Mouse (Mus musculus) MEL (cell line): ENCODE measurements around the gene Trank1. TPM values are rescaled to one million over a fixed set of nuclear protein-coding genes. Genes with fewer than 3 reads are reported as not detected.

Experiments
- DNase-seq: peaks from one replicate; pipeline ENCODE4 v3.0.0; 2011; ENCODE audit warnings: low read depth, low spot score
- H3K27ac ChIP-seq: 2 replicates; pipeline ENCODE4 v1.5.1; 2012; ENCODE audit warnings: low read depth, mild to moderate bottlenecking, control low read depth, low read length, moderate library complexity; ENCODE audit not compliant: control insufficient read depth
- H3K27me3 ChIP-seq, 2 experiments: fragments of 150-350 bp in 1 of 2; sonication (generic) in 1 of 2; 2 replicates each; pipeline ENCODE4 v1.6.1; 2012; ENCODE audit warnings: low read length in 2 of 2, mild to moderate bottlenecking in 2 of 2, improper control_type of control experiment in 1 of 2, moderate library complexity in 1 of 2; ENCODE audit not compliant: insufficient read depth in 2 of 2, control insufficient read depth in 1 of 2
- H3K36me3 ChIP-seq, 2 experiments: 2 replicates each; pipeline ENCODE4 v1.6.1; 2012 to 2014; ENCODE audit warnings: low read length in 2 of 2, improper control_type of control experiment in 1 of 2, inconsistent platforms in 1 of 2, mild to moderate bottlenecking in 1 of 2; ENCODE audit not compliant: insufficient read depth in 2 of 2, control insufficient read depth in 1 of 2
- H3K4me1 ChIP-seq, 2 experiments: fragments of 150-350 bp in 1 of 2; sonication (generic) in 1 of 2; 2 replicates each; pipeline ENCODE4 v1.6.1; 2012; ENCODE audit warnings: low read length in 2 of 2, improper control_type of control experiment in 1 of 2, mild to moderate bottlenecking in 1 of 2; ENCODE audit not compliant: insufficient read depth in 2 of 2, control insufficient read depth in 1 of 2
- H3K4me3 ChIP-seq, 2 experiments: fragments of 150-350 bp in 1 of 2; sonication (generic) in 1 of 2; 2 replicates each; pipeline ENCODE4 v1.5.1; 2012; ENCODE audit warnings: low read depth in 2 of 2, low read length in 2 of 2, mild to moderate bottlenecking in 2 of 2, moderate library complexity in 2 of 2, control low read depth in 1 of 2, improper control_type of control experiment in 1 of 2; ENCODE audit not compliant: control insufficient read depth in 1 of 2, insufficient read depth in 1 of 2
- H3K79me2 ChIP-seq: 2 replicates; pipeline ENCODE4 v1.6.1; 2012; ENCODE audit warnings: mild to moderate bottlenecking, low read length, moderate library complexity; ENCODE audit not compliant: control insufficient read depth, poor library complexity, insufficient read depth
- H3K9ac ChIP-seq: 2 replicates; pipeline ENCODE4 v1.6.1; 2012; ENCODE audit warnings: low read depth, mild to moderate bottlenecking, control low read depth, low read length, moderate library complexity; ENCODE audit not compliant: control insufficient read depth, poor library complexity, severe bottlenecking
- H3K9me3 ChIP-seq: fragments of 150-350 bp; sonication (generic); replicated peaks from 2 replicates; pipeline ENCODE4 v1.6.1; 2012; ENCODE audit warnings: mild to moderate bottlenecking, low read length, improper control_type of control experiment, moderate library complexity; ENCODE audit not compliant: insufficient read depth
- BHLHE40 ChIP-seq: IDR thresholded peaks from 2 replicates; pipeline ENCODE4 v1.6.1; 2012; ENCODE audit warnings: low read depth, mild to moderate bottlenecking, inconsistent platforms, low read length, improper control_type of control experiment, borderline replicate concordance
- CHD1 ChIP-seq: IDR thresholded peaks from 2 replicates; pipeline ENCODE4 v1.6.1; 2012; ENCODE audit warnings: low read depth, mild to moderate bottlenecking, inconsistent platforms, low read length, improper control_type of control experiment
- CHD2 ChIP-seq: IDR thresholded peaks from 2 replicates; pipeline ENCODE4 v1.6.1; 2011; ENCODE audit warnings: low read length, improper control_type of control experiment
- CTCF ChIP-seq, 3 experiments: IDR thresholded peaks in 2 of 3; conservative IDR thresholded peaks in 1 of 3; 2 replicates each; pipeline ENCODE4 v1.5.1; 2011 to 2012; ENCODE audit warnings: low read length in 3 of 3, low read depth in 2 of 3, mild to moderate bottlenecking in 2 of 3, improper control_type of control experiment in 1 of 3, inconsistent platforms in 1 of 3, mixed read lengths in 1 of 3, moderate library complexity in 1 of 3; ENCODE audit not compliant: control insufficient read depth in 1 of 3, insufficient read depth in 1 of 3, poor library complexity in 1 of 3, severe bottlenecking in 1 of 3
- E2F4 ChIP-seq: IDR thresholded peaks from 2 replicates; pipeline ENCODE4 v1.6.1; 2011; ENCODE audit warnings: low read depth, low read length, improper control_type of control experiment, borderline replicate concordance
- EP300 ChIP-seq, 2 experiments: IDR thresholded peaks; 2 replicates each; pipeline ENCODE4 v1.6.1; 2011; ENCODE audit warnings: improper control_type of control experiment in 2 of 2, low read length in 2 of 2, low read depth in 1 of 2, mild to moderate bottlenecking in 1 of 2
- ETS1 ChIP-seq: IDR thresholded peaks from 2 replicates; pipeline ENCODE4 v1.6.1; 2012; ENCODE audit warnings: low read depth, mild to moderate bottlenecking, inconsistent platforms, low read length, improper control_type of control experiment, moderate library complexity
- HCFC1 ChIP-seq: IDR thresholded peaks from 2 replicates; pipeline ENCODE4 v1.6.1; 2012; ENCODE audit warnings: low read depth, mild to moderate bottlenecking, inconsistent platforms, low read length, improper control_type of control experiment, moderate library complexity
- JUND ChIP-seq: IDR thresholded peaks from 2 replicates; pipeline ENCODE4 v1.6.1; 2011; ENCODE audit warnings: low read depth, mild to moderate bottlenecking, improper control_type of control experiment, low read length
- KAT2A ChIP-seq: conservative IDR thresholded peaks from 2 replicates; pipeline ENCODE4 v1.6.1; 2012; ENCODE audit warnings: low read depth, low read length, improper control_type of control experiment, inconsistent platforms
- MAX ChIP-seq: IDR thresholded peaks from 2 replicates; pipeline ENCODE4 v1.6.1; 2011; ENCODE audit warnings: low read length, improper control_type of control experiment
- MAZ ChIP-seq: IDR thresholded peaks from 2 replicates; pipeline ENCODE4 v1.6.1; 2012; ENCODE audit warnings: low read depth, mild to moderate bottlenecking, inconsistent platforms, low read length, improper control_type of control experiment
- MEF2A ChIP-seq: IDR thresholded peaks from 2 replicates; pipeline ENCODE4 v1.6.1; 2014; ENCODE audit warnings: low read depth, mild to moderate bottlenecking, inconsistent platforms, low read length, improper control_type of control experiment; ENCODE audit not compliant: poor library complexity, insufficient replicate concordance, severe bottlenecking; ENCODE audit errors: extremely low read depth
- MXI1 ChIP-seq: IDR thresholded peaks from 2 replicates; pipeline ENCODE4 v1.6.1; 2011; ENCODE audit warnings: mild to moderate bottlenecking, low read depth, low read length, improper control_type of control experiment
- MYB ChIP-seq: IDR thresholded peaks from 2 replicates; pipeline ENCODE4 v1.6.1; 2011; ENCODE audit warnings: mild to moderate bottlenecking, low read depth, low read length, improper control_type of control experiment
- MYC ChIP-seq: IDR thresholded peaks from 2 replicates; pipeline ENCODE4 v1.6.1; 2011; ENCODE audit warnings: low read depth, mild to moderate bottlenecking, low read length, improper control_type of control experiment, moderate library complexity
- POLR2AphosphoS2 ChIP-seq: IDR thresholded peaks from 2 replicates; pipeline ENCODE4 v1.6.1; 2011; ENCODE audit warnings: low read length, improper control_type of control experiment
- RCOR1 ChIP-seq: IDR thresholded peaks from 2 replicates; pipeline ENCODE4 v1.6.1; 2012; ENCODE audit warnings: low read depth, mild to moderate bottlenecking, inconsistent platforms, low read length, improper control_type of control experiment
- SIN3A ChIP-seq: IDR thresholded peaks from 2 replicates; pipeline ENCODE4 v1.6.1; 2012; ENCODE audit warnings: low read length, improper control_type of control experiment, inconsistent platforms
- SMC3 ChIP-seq: IDR thresholded peaks from 2 replicates; pipeline ENCODE4 v1.6.1; 2011; ENCODE audit warnings: low read depth, low read length, improper control_type of control experiment
- UBTF ChIP-seq: IDR thresholded peaks from 2 replicates; pipeline ENCODE4 v1.6.1; 2012; ENCODE audit warnings: low read depth, mild to moderate bottlenecking, inconsistent platforms, low read length, improper control_type of control experiment, moderate library complexity, borderline replicate concordance; ENCODE audit not compliant: insufficient read depth
- USF2 ChIP-seq, 2 experiments: IDR thresholded peaks; 2 replicates each; pipeline ENCODE4 v1.6.1; 2011 to 2012; ENCODE audit warnings: improper control_type of control experiment in 2 of 2, low read length in 2 of 2, borderline replicate concordance in 1 of 2, inconsistent platforms in 1 of 2, low read depth in 1 of 2, mild to moderate bottlenecking in 1 of 2; ENCODE audit not compliant: insufficient read depth in 1 of 2
- ZMIZ1 ChIP-seq: IDR thresholded peaks from 2 replicates; pipeline ENCODE4 v1.6.1; 2012; ENCODE audit warnings: low read depth, mild to moderate bottlenecking, inconsistent platforms, low read length, improper control_type of control experiment, moderate library complexity
- polyA plus RNA-seq, 2 experiments: library from polyadenylated mRNA; stranded (reverse) in 1 of 2; unstranded in 1 of 2; fragments of >175 nt in 1 of 2; fragments of >200 nt in 1 of 2; gene quantifications; 2 replicates each; pipeline versions ENCODE4 v1.2.1 to v1.2.4; 2012; ENCODE audit warnings: low replicate concordance in 2 of 2, low read depth in 1 of 2; ENCODE audit not compliant: insufficient read length in 2 of 2, insufficient read depth in 1 of 2, missing spikeins in 1 of 2
- total RNA-seq: library from RNA; depleted of rRNA; stranded (reverse); fragments of 300-350 nt; gene quantifications from 2 replicates; pipeline ENCODE4 v1.2.3, GENCODE M21; 2012

Trank1 gene
- total and polyA plus RNA-seq, 3 experiments = not detected

- 0 out of 4 replicates have a peak, but pooled peaks cover 0 to 3% of the 10 kb centered on the region in 2 experiments for H3K36me3 ChIP-seq
- no peak for TF ChIP-seq MEF2A
- DNase-seq = no peak
Observed at GRCm38 (mm10) chr9:111287956-111288355, 23.6 kb upstream of the Trank1 start.

DNA sequence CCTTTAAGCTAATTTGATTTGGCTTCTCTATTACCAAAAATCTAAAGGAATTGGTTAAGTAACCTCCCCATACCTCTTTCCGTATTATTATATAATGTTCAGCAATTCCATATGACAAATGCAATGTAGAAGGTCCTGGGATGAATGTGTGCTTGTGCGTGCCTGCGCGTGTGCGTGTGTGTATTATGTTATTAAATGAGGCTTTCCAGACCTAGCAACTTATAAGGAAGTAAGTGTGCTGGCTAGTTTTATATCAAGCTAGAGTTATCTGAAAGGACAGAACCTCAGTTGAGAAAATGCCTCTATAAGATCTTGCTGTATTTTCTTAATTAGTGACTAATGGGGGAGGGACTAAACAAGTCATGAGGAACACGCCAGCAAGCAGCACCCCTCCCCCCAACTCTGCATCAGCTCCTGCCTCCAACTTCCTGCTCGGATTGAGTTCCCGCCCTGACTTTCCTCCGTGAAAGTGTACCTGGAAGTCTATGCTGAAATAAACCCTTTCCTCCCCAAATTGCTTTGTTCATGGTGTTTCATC, 22.2 kb upstream of the Trank1 start:
- no peak for TF ChIP-seq MYB
- TF ChIP-seq E2F4 = no peak
- TF ChIP-seq ETS1 = no peak
- no peak for TF ChIP-seq MAX
- TF ChIP-seq POLR2AphosphoS2 = no peak
- no peak for TF ChIP-seq ZMIZ1
- TF ChIP-seq MYC = no peak
- TF ChIP-seq EP300 (IDR thresholded peaks at IDR 0.05; ENCODE audit: low read depth in 1 of 2, low read length in 2 of 2) = peak in 1 of 2 experiments; percentile 10; a peak in 1 of 4 replicates
- H3K27me3 ChIP-seq = no peaks in the 10 kb centered on the region; a peak in 1 of 4 replicates
- H3K9me3 ChIP-seq = no peaks in the 10 kb centered on the region
- H3K4me3 ChIP-seq = peak overlapping the region; percentile 0 to 23; a peak in 2 of 4 replicates
- H3K27ac ChIP-seq = peak overlapping the region; percentile 24; the same call in 1 of the 2 replicates
- no peaks in the 10 kb centered on the region for H3K79me2 ChIP-seq
- 0 out of 4 replicates have a peak, but pooled peaks cover 0 to 3% of the 10 kb centered on the region in 2 experiments for H3K36me3 ChIP-seq
- DNase-seq = peak; percentile 75
- H3K9ac ChIP-seq = peak overlapping the region; percentile 44
- no peaks in the 10 kb centered on the region for H3K4me1 ChIP-seq

More at GRCm38 (mm10) chr9:111287956-111288355, 23.6 kb upstream of the Trank1 start:
- no peak overlapping the region for H3K27ac ChIP-seq
- H3K4me1 ChIP-seq = no peaks in the 10 kb centered on the region
- H3K4me3 ChIP-seq = no peak overlapping the region
- no peaks in the 10 kb centered on the region; a peak in 1 of 4 replicates for H3K27me3 ChIP-seq
- H3K9me3 ChIP-seq = no peaks in the 10 kb centered on the region
- no peaks in the 10 kb centered on the region for H3K79me2 ChIP-seq
- H3K9ac ChIP-seq = no peak overlapping the region

DNA sequence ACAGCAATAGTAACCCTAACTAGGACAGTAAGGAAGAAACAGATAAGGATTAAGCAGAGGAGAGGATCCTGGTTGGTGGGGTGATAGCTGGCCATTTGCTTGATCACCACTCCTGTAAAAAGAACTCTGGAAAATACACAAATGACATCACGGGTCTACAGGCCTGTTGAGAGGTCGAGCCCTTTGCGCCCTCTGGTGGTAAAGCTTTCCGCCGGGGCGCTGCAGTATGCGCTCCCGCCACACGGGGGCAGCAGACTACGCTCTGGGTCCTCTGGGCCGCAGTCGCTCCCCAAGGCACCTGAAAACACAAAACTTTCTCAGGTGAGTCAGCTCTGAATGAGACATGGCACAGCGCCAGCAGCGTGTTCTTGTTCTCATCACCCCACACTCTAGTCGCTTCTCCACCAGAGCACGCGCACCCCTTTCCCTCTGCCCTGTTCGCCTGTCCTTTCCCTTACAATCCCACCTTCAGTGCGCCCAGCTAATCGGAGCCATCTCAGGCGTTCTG, 21.7 kb upstream of the Trank1 start:
- H3K4me3 ChIP-seq = peak overlapping the region; percentile 0 to 23; a peak in 2 of 4 replicates
- H3K36me3 ChIP-seq = 0 out of 4 replicates have a peak, but pooled peaks cover 0 to 3% of the 10 kb centered on the region in 2 experiments
- H3K27ac ChIP-seq = peak overlapping the region; percentile 24; the same call in 1 of the 2 replicates
- H3K9me3 ChIP-seq = no peaks in the 10 kb centered on the region
- H3K79me2 ChIP-seq = no peaks in the 10 kb centered on the region
- peak overlapping the region; percentile 44 for H3K9ac ChIP-seq
- peak; percentile 85 for DNase-seq
- H3K27me3 ChIP-seq = no peaks in the 10 kb centered on the region; a peak in 1 of 4 replicates
- H3K4me1 ChIP-seq = no peaks in the 10 kb centered on the region
- no peak for TF ChIP-seq RCOR1
- TF ChIP-seq JUND = no peak
- TF ChIP-seq CHD2 = no peak
- peak; percentile 74; the same call in 1 of the 2 replicates for TF ChIP-seq MAZ
- no peak for TF ChIP-seq KAT2A
- TF ChIP-seq BHLHE40 = no peak; the same call in 1 of the 2 replicates
- TF ChIP-seq UBTF = no peak
- 0 out of 2 replicates have a peak, but pooled peaks have one; percentile 47 for TF ChIP-seq SIN3A
- TF ChIP-seq SMC3 = peak; percentile 97
- no peak for TF ChIP-seq MXI1
- TF ChIP-seq ETS1 = 0 out of 2 replicates have a peak, but pooled peaks have one; percentile 32
- TF ChIP-seq CTCF (IDR thresholded peaks at IDR 0.05 in 2 of 3, conservative IDR thresholded peaks at IDR 0.05 in 1 of 3; ENCODE audit: control insufficient read depth in 1 of 3, insufficient read depth in 1 of 3, low read depth in 2 of 3, low read length in 3 of 3, poor library complexity in 1 of 3, severe bottlenecking in 1 of 3) = peak in 2 of 3 experiments; percentile 96 to 100; a peak in 5 of 6 replicates
- TF ChIP-seq USF2 (IDR thresholded peaks at IDR 0.05; ENCODE audit: borderline replicate concordance in 1 of 2, insufficient read depth in 1 of 2, low read depth in 1 of 2, low read length in 2 of 2) = no peak
- TF ChIP-seq HCFC1 = peak; percentile 44; the same call in 1 of the 2 replicates
- TF ChIP-seq CHD1 = no peak
- peak; percentile 50; the same call in 1 of the 2 replicates for TF ChIP-seq ZMIZ1
- no peak for TF ChIP-seq E2F4
